Mouse (Mus musculus) mouse embryonic stem cell (cell line): ENCODE data around the gene Fam47e.

Experiments
- in situ Hi-C, 2 experiments: fragments of 300-500 bp; cut with MboI; formaldehyde crosslinking; loops; 1 replicate in 1 of 2; 3 replicates in 1 of 2; pipeline ENCODE4 v1.14.3; 2019 to 2020; ENCODE audit warnings: low sequenced_read_pairs in 2 of 2, low pct_unique_long_range_greater_than_20kb in 1 of 2, mixed read lengths in 1 of 2; ENCODE audit not compliant: unreplicated experiment in 1 of 2

Fam47e gene

DNA sequence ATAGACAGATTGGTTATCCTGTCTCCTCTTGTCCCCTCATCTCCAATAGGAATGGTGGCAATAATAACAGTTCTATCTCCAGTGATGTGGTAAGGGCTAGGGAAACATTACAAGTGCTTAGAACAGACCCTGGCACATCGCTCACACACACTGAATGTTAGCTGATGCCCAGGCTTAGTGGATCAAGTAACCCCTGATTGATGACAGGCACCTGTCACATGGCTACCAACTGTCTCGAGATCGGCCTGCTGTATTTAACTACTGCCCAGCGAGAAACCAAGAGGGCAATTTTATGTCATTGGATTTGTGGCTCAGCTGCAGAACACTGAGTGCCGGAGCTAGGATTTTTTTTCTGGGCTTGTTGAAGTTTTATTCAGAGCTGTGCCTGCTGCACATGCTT, 40.2 kb downstream of the Fam47e start:
- in situ Hi-C loops, result no loop called here

DNA sequence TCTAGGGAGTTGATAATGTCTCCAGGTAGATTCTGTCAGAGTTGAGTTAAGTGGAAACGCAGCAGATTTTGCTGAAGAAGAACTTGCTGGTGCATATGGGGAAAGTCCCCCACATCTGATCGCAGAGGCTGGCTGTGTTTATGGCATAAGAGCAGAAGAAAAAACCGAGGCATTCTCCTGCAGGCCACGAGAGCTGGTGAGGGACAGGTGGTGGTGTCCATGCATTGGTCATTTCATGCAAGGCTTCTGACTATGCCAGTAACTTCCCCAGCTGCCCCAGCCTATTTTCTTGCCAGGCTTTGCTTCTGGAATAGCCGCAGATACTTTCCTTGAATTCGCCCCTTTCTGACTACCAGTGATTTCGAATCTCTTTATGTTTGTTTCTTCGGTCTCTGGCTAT, 42.0 kb downstream of the Fam47e start:
- in situ Hi-C loops, result no loop called here

DNA sequence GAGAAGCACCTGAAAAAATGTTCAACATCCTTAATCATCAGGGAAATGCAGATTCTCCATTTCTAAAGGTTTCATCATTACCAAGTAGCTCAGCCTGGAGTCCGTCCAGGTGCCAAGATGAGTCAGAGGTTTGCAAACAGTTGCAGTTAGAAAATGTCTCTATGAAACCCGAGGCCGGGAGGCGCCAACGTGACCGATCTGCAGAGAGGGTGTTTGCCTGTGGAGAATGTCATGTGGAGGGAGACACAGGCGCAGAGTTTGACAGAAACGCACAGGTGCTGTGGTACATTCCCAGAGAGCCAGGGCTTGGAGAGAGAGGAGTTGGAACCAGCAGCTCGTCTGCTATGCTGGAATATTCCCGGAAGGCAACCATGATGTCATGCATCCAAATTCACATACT, 44.2 kb downstream of the Fam47e start:
- in situ Hi-C loops, result no loop called here

DNA sequence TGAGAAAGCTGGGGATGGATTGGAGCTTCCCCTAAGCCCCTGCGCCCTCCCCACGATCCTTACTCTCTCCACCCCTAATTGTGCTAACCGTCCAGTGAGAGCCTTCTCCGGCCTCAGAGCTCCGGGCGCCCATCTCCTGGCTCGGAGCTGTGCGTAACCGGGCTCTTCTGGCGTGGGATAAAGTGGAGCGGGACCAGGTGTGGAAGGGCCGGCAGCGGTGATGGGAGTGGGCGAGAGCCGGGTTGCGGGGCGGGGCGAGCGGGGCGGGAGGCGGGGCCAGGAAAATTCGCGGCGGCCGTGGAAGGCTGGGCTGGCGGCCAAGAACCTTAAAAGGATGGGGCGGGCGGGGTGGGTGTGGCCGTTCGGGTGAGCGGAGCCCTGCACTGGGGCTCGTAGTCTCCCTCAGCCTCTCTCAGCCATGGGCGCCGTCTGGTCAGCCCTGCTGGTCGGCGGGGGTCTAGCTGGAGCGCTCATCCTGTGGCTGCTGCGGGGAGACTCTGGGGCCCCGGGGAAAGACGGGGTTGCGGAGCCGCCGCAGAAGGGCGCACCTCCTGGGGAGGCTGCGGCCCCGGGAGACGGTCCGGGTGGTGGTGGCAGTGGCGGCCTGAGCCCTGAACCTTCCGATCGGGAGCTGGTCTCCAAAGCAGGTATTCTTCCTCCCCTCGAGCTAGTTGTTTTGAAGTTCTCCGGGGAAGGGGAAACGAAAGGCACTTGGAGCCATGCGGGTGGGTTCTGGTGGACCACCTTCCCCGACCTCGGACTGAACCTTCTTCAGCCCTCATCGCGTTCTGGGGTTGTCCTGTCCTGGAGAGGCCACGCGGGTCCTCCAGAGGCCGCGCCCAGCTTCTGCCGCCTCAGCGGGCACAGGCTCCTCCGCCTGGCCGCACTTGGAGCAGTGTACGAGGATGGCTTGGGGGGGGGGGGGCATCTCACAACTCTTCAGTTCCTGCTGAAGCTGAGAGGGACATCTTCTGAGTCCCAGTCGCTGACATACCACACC, 48.1 kb downstream of the Fam47e start, which contains the start of gene Stbd1:
TSS of gene Stbd1 (plus strand) at position 351 of the 1,000 bp plus-strand sequence.
- in situ Hi-C loops, result no loop called here

DNA sequence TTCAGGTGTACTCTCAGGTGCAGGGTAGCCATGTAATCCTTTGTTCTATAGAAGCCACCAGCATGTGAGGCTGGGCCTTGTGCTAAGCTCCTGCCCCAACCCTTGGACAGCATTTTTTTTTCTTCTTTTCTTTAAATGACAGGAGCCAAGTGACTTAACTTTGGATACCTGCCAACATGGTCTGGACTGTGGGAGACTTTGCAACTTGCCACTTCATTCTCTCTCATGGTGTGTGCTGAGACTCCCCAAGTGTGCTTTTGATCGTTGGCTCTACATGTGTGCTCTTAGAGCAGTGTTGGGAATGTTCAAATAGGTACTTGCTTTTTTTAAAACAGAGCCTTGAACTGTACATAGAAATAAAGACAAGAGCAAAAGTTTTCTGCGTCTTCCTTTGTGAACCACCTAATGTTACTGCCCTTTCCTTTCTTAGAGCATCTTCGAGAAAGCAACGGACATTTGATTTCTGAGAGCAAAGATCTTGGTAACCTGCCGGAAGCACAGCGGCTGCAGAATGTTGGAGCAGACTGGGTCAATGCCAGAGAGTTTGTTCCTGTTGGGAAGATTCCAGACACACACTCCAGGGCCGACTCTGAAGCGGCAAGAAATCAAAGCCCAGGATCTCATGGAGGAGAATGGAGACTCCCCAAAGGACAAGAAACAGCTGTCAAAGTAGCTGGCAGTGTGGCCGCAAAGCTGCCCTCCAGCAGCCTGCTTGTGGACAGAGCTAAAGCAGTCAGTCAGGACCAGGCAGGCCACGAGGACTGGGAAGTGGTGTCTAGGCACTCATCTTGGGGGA, 49.8 kb downstream of the Fam47e start:
- in situ Hi-C loops, result no loop called here

DNA sequence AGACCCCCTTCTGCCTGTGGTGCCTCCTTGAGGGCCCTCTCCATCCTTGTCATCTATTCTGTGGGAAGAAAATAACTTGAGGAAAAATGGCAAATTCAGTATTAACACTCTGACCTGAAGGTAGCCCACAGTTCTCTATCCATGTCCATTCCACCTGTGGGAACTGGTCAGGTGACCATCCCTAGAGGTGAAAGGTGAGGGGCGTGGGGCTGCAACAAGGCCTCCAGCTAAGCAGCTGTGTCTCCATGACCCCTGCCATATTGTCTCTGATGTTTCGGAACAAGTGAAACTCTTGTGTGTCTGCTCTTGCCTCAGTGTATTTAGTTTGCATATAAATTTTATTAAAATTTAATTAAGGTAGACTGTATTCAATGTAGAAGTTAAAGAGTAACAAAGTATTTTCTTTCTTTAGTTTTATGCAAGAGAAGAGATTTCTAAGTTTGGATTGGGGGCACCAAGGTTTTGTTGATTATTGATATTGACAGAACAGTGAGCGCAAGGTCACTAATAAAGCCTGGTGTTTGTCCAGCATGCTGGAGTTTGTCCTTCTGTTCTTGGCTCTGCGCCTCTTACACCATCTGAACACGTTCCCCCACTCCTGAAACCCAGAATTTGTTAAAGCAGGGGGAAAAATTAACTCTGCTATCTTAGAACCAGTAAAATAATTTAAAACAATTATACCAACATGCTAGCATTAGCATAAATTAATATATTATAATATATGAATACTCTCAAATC, 52.8 kb downstream of the Fam47e start:
- in situ Hi-C loops, result no loop called here

DNA sequence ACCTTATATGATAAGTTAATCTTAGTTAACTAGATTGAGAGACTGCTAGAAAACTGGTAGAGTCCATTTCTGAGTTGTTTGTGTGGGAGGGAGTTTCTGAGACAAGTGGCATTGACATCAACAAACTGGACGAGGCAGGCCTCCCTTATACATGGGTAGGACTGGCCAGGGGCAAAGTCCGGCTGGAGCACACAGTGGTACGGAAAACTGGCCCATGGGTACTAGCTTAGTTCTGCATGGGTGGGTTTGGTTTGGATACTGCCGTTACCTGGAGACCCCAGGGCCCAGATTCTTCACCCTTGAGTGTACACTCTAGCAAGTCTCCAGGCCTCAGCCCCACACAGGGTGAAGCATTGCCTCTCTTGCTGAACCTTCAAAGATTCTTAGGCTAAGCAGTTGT, 57.9 kb downstream of the Fam47e start:
- in situ Hi-C loops, result no loop called here

DNA sequence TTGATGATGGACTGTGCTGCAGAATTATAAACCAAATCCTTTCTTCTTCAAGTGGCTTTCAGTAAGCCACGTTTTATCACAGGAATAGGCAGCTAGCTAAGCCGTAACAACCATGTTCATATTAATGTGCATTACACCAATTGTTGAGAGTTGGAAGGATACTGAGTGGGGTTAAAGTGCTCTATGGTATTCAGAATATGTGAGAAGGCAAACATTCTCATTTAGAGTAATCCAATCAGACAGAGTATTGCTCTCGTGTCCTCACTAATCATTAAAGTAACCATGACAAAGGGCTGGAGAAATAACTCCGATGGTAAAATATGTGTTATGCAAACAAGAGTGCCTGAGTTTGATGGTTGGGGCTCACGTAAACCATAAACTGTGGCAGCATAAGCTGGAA, 67.0 kb downstream of the Fam47e start:
- in situ Hi-C loops, result no loop called here

DNA sequence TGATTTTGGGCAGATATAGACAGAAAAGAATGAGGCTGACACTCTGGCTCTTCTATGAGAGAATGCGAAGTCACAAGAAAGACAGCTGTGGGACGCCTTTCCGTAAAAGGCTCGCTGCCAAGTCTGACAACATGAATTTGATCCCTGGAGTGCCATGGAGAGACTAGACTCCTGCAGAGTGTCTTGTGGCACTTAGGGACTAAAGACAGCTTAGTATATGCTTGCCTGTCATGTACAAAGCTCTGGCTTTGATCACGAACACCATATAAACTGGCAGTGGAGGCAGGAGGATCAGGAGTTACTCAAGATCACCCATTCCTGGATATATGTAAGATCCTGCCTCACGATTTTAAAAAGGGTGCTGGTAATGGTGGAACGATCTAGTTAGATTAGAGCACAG, 73.0 kb downstream of the Fam47e start:
- in situ Hi-C loops, result no loop called here

DNA sequence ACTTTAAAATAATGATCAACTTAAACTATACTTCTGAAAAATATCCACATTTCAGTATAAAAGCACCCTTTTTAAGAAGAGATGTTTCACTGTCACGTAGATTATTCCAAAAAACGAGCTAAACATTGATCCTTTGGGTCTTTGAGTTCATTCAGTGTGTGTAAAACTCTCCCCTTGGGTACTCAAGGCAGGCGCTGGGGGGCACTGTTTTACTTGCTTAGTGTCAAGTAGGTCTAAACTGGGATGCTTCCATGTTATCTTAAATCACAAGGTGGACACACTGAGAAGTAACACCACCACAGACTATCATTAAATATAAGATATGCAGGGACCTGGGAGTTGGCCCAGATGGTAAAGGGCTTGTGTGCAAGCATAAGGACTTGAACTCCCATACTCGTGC, 78.7 kb downstream of the Fam47e start:
- in situ Hi-C loops, result no loop called here

DNA sequence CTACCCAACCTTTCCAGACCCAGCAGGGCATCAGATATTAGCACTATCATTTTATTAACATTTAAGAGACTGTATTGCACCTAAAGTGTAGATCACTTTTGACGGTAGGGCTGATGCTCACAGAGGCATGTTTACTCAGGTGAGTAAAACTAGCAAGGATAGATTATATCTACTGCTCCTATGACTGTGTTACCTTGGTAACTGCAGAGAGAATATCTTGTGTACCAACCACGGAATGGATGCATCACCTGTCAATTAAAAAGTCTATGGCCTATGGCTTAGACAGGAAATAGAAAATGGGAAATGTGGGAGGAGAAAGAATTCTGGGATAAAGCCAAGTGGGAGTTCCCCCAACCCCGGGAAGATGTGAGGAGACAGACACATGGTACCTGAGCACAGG, 80.0 kb downstream of the Fam47e start:
- in situ Hi-C loops, result no loop called here

DNA sequence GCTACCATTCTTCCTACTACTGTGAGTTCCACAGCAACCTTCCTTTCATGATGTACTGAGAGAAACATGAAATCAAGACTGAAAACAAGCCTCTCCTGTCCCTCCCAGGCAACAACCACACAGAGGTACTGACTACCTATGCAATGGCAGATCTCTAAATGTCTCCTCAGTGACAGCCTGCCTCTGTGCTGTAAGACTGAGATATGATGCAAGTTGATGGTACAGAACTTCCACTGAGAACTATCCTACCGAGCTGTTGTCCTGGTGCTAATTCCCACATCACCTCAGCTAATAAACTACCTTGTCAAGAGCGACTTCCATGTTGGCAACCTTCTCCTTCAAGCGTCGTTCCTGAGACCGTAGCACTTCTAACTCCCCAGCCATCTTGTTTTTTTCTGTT, 81.0 kb downstream of the Fam47e start:
- in situ Hi-C loops, result no loop called here

DNA sequence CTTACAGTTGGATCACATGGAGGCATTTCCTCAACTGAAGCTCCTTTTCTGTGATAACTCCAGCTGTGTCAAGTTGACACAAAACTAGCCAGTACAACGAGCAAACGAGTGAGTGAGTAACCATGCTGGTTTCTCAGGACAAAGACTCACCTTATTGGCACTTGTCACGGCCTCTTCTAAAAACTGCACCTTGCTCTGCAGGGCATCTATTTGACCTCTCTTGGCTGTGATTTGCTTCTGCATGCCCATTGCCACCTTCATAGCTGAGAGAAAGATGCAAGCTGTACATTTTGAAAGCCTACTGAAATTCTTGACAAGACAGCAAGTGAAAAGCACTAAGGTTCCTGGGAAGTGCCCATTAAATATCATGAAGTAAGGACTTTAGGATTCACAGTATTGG, 86.0 kb downstream of the Fam47e start:
- in situ Hi-C loops, result no loop called here
